Mouse (Mus musculus) lung, postnatal 0 days (tissue): Measurements from ENCODE around the gene Popdc3. TPM values are rescaled to one million over a fixed set of nuclear protein-coding genes. Genes with fewer than 3 reads are reported as not detected.

Experiments
- ATAC-seq: fragments of 200-750 bp; cut with Nextera tagmentation; 2 replicates; pipeline ENCODE4 v1.8.0; 2017; ENCODE audit warnings: moderate library complexity
- DNase-seq: peaks from one replicate; pipeline ENCODE4 v3.0.0-alpha.2; 2016; ENCODE audit warnings: low spot score
- H3K27ac ChIP-seq: fragments of 300-500 bp; sonication (generic); 2 replicates; pipeline ENCODE4 v1.5.1; 2014; ENCODE audit warnings: antibody characterized with exemption, mild to moderate bottlenecking, low read length, mixed read lengths
- H3K27me3 ChIP-seq: fragments of 300-500 bp; sonication (generic); replicated peaks from 2 replicates; pipeline ENCODE4 v1.6.1; 2014; ENCODE audit warnings: low read length, mixed read lengths; ENCODE audit not compliant: insufficient read depth
- H3K36me3 ChIP-seq: fragments of 300-500 bp; sonication (generic); 2 replicates; pipeline ENCODE4 v1.6.1; 2014; ENCODE audit warnings: low read length, mixed read lengths; ENCODE audit not compliant: insufficient read depth
- H3K4me1 ChIP-seq: fragments of 300-500 bp; sonication (generic); 2 replicates; pipeline ENCODE4 v1.6.1; 2014; ENCODE audit warnings: antibody characterized with exemption, low read depth, low read length, mixed read lengths; ENCODE audit not compliant: insufficient read depth
- H3K4me2 ChIP-seq: fragments of 300-500 bp; sonication (generic); replicated peaks from 2 replicates; pipeline ENCODE4 v1.6.1; 2014; ENCODE audit warnings: low read depth, mild to moderate bottlenecking, low read length, moderate library complexity, mixed read lengths
- H3K4me3 ChIP-seq: fragments of 300-500 bp; sonication (generic); 2 replicates; pipeline ENCODE4 v1.5.1; 2014; ENCODE audit warnings: low read depth, low read length
- H3K9ac ChIP-seq: fragments of 300-500 bp; sonication (generic); replicated peaks from 2 replicates; pipeline ENCODE4 v1.6.1; 2014; ENCODE audit warnings: low read depth, mild to moderate bottlenecking
- H3K9me3 ChIP-seq: fragments of 300-500 bp; sonication (generic); 2 replicates; pipeline ENCODE4 v1.6.1; 2016; ENCODE audit warnings: low read length, mixed read lengths
- CTCF ChIP-seq: IDR thresholded peaks from 2 replicates; pipeline ENCODE4 v1.5.1; 2016; ENCODE audit warnings: antibody characterized with exemption, mild to moderate bottlenecking
- EP300 ChIP-seq: IDR thresholded peaks from 2 replicates; pipeline ENCODE4 v1.6.1; 2016; ENCODE audit warnings: antibody characterized with exemption, mild to moderate bottlenecking, control low read depth
- WGBS: fragments of 180-500 bp; shearing (Covaris S2); extraction: QIAGEN DNeasy Blood & Tissue Kit; methylation state at CpG from one replicate; pipeline ENCODE4 v1.1.7; 2014; 5-methylcytosine and 5-hydroxymethylcytosine counted together
- polyA plus RNA-seq: library from polyadenylated mRNA; unstranded; fragments of >200 nt; fragmentation: Nextera tagmentation; extraction: Ambion mirVana; gene quantifications from 2 replicates; pipeline ENCODE4 v1.2.1, GENCODE M21; 2015

Gene Popdc3
- polyA plus RNA-seq, 1 experiment from 2014 or later = 6.6 TPM

GRCm38 (mm10) chr10:45363396-45363795 lies 185.5 kb downstream of the Popdc3 start:
- Histone ChIP-seq H3K9ac (no peak overlapping the region), H3K9me3 (no peaks in the 10 kb centered on the region), H3K4me3 (no peak overlapping the region), H3K4me2 (no peak overlapping the region), H3K27me3 (no peaks in the 10 kb centered on the region), H3K27ac (no peak overlapping the region), H3K4me1 (no peaks in the 10 kb centered on the region), H3K36me3 (no peaks in the 10 kb centered on the region)
- TF ChIP-seq EP300 = no peak
- TF ChIP-seq CTCF = no peak
- DNase-seq (no peak), ATAC-seq (no peak)
- whole genome bisulfite sequencing = 34% methylated on average over 5 of the region's 5 CpGs

GRCm38 (mm10) chr10:45366987-45367705 lies 189.2 kb downstream of the Popdc3 start:
- ATAC-seq (no peak), DNase-seq (no peak)
- Histone ChIP-seq H3K9me3 (no peaks in the 10 kb centered on the region), H3K9ac (no peak overlapping the region), H3K27me3 (no peaks in the 10 kb centered on the region), H3K4me3 (no peak overlapping the region), H3K4me2 (no peak overlapping the region), H3K27ac (no peak overlapping the region), H3K36me3 (no peaks in the 10 kb centered on the region), H3K4me1 (no peaks in the 10 kb centered on the region)
- WGBS = 84% methylated on average over 17 of the region's 17 CpGs
- TF ChIP-seq EP300 (no peak), CTCF (0 out of 2 replicates have a peak, but pooled peaks have one; percentile 5)

Other genes with a start within 250 kb of the Popdc3 start
- 20.1 and 22.6 TPM in 2 replicates for gene Prep, start 110.9 kb upstream of the Popdc3 start, polyA plus RNA-seq
- gene Bves, start 157.7 kb downstream of the Popdc3 start, polyA plus RNA-seq = 0.47 and 0.67 TPM in 2 replicates